Mouse (Mus musculus): ENCODE data around the gene Kcnq2. TPM values are rescaled to one million over a fixed set of nuclear protein-coding genes. Genes with fewer than 3 reads are reported as not detected.

Gene Kcnq2
- polyA plus RNA-seq, 1 experiment from 2014 or later, result not detected

- Histone ChIP-seq H3K36me3 (ENCODE audit: inconsistent target) (no peaks in the 10 kb centered on the region), H3K79me2 (ENCODE audit: inconsistent target) (no peaks in the 10 kb centered on the region), H3K4me3 (ENCODE audit: inconsistent target) (no peak overlapping the region), H3K27ac (no peak overlapping the region)
- 9% methylated on average over 4 of the region's 4 CpGs for WGBS (ENCODE audit: missing documents)
Measured at GRCm38 (mm10) chr2:181135446-181135818, 332 bp upstream of the Kcnq2 start.

GRCm38 (mm10) chr2:181133837-181134590, 1.1 kb downstream of the Kcnq2 start:
- 7% methylated on average over 21 of the region's 22 CpGs for WGBS (ENCODE audit: missing documents)
- H3K4me3 ChIP-seq (ENCODE audit: inconsistent target), result no peak overlapping the region
- H3K79me2 ChIP-seq (ENCODE audit: inconsistent target), result no peaks in the 10 kb centered on the region
- no peaks in the 10 kb centered on the region for H3K36me3 ChIP-seq (ENCODE audit: inconsistent target)
- no peak overlapping the region for H3K27ac ChIP-seq

GRCm38 (mm10) chr2:181130245-181130644, 4.9 kb downstream of the Kcnq2 start:
- no peak overlapping the region for H3K27ac ChIP-seq
- H3K36me3 ChIP-seq (ENCODE audit: inconsistent target), result no peaks in the 10 kb centered on the region
- WGBS (ENCODE audit: missing documents), result 75% methylated on average over 4 of the region's 4 CpGs
- no peak overlapping the region for H3K4me3 ChIP-seq (ENCODE audit: inconsistent target)
- no peaks in the 10 kb centered on the region for H3K79me2 ChIP-seq (ENCODE audit: inconsistent target)

- H3K4me3 ChIP-seq (ENCODE audit: inconsistent target), result no peak overlapping the region
- no peaks in the 10 kb centered on the region for H3K79me2 ChIP-seq (ENCODE audit: inconsistent target)
- 79% methylated on average over 4 of the region's 4 CpGs for WGBS (ENCODE audit: missing documents)
- no peak overlapping the region for H3K27ac ChIP-seq
- no peaks in the 10 kb centered on the region for H3K36me3 ChIP-seq (ENCODE audit: inconsistent target)
Measured at GRCm38 (mm10) chr2:181128963-181129362, 6.1 kb downstream of the Kcnq2 start.

GRCm38 (mm10) chr2:181127786-181128185, 7.3 kb downstream of the Kcnq2 start:
- no peak overlapping the region for H3K4me3 ChIP-seq (ENCODE audit: inconsistent target)
- no peaks in the 10 kb centered on the region for H3K79me2 ChIP-seq (ENCODE audit: inconsistent target)
- 38% methylated on average over 3 of the region's 3 CpGs for WGBS (ENCODE audit: missing documents)
- H3K36me3 ChIP-seq (ENCODE audit: inconsistent target), result no peaks in the 10 kb centered on the region
- H3K27ac ChIP-seq, result no peak overlapping the region

GRCm38 (mm10) chr2:181125726-181126455, 9.2 kb downstream of the Kcnq2 start:
- Histone ChIP-seq H3K36me3 (ENCODE audit: inconsistent target) (no peaks in the 10 kb centered on the region), H3K27ac (no peak overlapping the region), H3K79me2 (ENCODE audit: inconsistent target) (no peaks in the 10 kb centered on the region), H3K4me3 (ENCODE audit: inconsistent target) (no peak overlapping the region)
- WGBS (ENCODE audit: missing documents), result 47% methylated on average over 7 of the region's 7 CpGs

- Histone ChIP-seq H3K27ac (no peak overlapping the region), H3K36me3 (ENCODE audit: inconsistent target) (no peaks in the 10 kb centered on the region), H3K79me2 (ENCODE audit: inconsistent target) (no peaks in the 10 kb centered on the region), H3K4me3 (ENCODE audit: inconsistent target) (no peak overlapping the region)
Measured at GRCm38 (mm10) chr2:181122642-181123041, 12.5 kb downstream of the Kcnq2 start.

- Histone ChIP-seq H3K4me3 (ENCODE audit: inconsistent target) (no peak overlapping the region), H3K27ac (no peak overlapping the region)
Measured at GRCm38 (mm10) chr2:181120922-181121449, 14.1 kb downstream of the Kcnq2 start.

GRCm38 (mm10) chr2:181119952-181120351, 15.1 kb downstream of the Kcnq2 start:
- no peaks in the 10 kb centered on the region for H3K79me2 ChIP-seq (ENCODE audit: inconsistent target)
- no peak overlapping the region for H3K27ac ChIP-seq
- H3K4me3 ChIP-seq (ENCODE audit: inconsistent target), result no peak overlapping the region
- H3K36me3 ChIP-seq (ENCODE audit: inconsistent target), result no peaks in the 10 kb centered on the region
- WGBS (ENCODE audit: missing documents), result 27% methylated on average over 7 of the region's 10 CpGs

More at GRCm38 (mm10) chr2:181120922-181121449, 14.1 kb downstream of the Kcnq2 start:
- WGBS (ENCODE audit: missing documents), result 79% methylated on average over 4 of the region's 4 CpGs
- no peaks in the 10 kb centered on the region for H3K36me3 ChIP-seq (ENCODE audit: inconsistent target)
- no peaks in the 10 kb centered on the region for H3K79me2 ChIP-seq (ENCODE audit: inconsistent target)

- Histone ChIP-seq H3K36me3 (ENCODE audit: inconsistent target) (no peaks in the 10 kb centered on the region), H3K27ac (no peak overlapping the region), H3K4me3 (ENCODE audit: inconsistent target) (no peak overlapping the region), H3K79me2 (ENCODE audit: inconsistent target) (no peaks in the 10 kb centered on the region)
- WGBS (ENCODE audit: missing documents), result 93% methylated on average over 5 of the region's 5 CpGs
Measured at GRCm38 (mm10) chr2:181116436-181116835, 18.7 kb downstream of the Kcnq2 start.

GRCm38 (mm10) chr2:181115367-181115766, 19.7 kb downstream of the Kcnq2 start:
- Histone ChIP-seq H3K27ac (no peak overlapping the region), H3K4me3 (ENCODE audit: inconsistent target) (no peak overlapping the region), H3K36me3 (ENCODE audit: inconsistent target) (no peaks in the 10 kb centered on the region), H3K79me2 (ENCODE audit: inconsistent target) (no peaks in the 10 kb centered on the region)
- 76% methylated on average over 3 of the region's 3 CpGs for WGBS (ENCODE audit: missing documents)

- Histone ChIP-seq H3K79me2 (ENCODE audit: inconsistent target) (no peaks in the 10 kb centered on the region), H3K36me3 (ENCODE audit: inconsistent target) (no peaks in the 10 kb centered on the region), H3K4me3 (ENCODE audit: inconsistent target) (no peak overlapping the region), H3K27ac (no peak overlapping the region)
- 80% methylated on average over 8 of the region's 8 CpGs for WGBS (ENCODE audit: missing documents)
Measured at GRCm38 (mm10) chr2:181113762-181114361, 21.2 kb downstream of the Kcnq2 start.

GRCm38 (mm10) chr2:181111665-181112064, 23.4 kb downstream of the Kcnq2 start:
- WGBS (ENCODE audit: missing documents), result 78% methylated on average over 1 of the region's 1 CpGs
- no peak overlapping the region for H3K4me3 ChIP-seq (ENCODE audit: inconsistent target)
- no peaks in the 10 kb centered on the region for H3K79me2 ChIP-seq (ENCODE audit: inconsistent target)
- H3K27ac ChIP-seq, result no peak overlapping the region
- H3K36me3 ChIP-seq (ENCODE audit: inconsistent target), result no peaks in the 10 kb centered on the region

- WGBS (ENCODE audit: missing documents), result 62% methylated on average over 2 of the region's 2 CpGs
- Histone ChIP-seq H3K27ac (no peak overlapping the region), H3K4me3 (ENCODE audit: inconsistent target) (no peak overlapping the region), H3K36me3 (ENCODE audit: inconsistent target) (no peaks in the 10 kb centered on the region), H3K79me2 (ENCODE audit: inconsistent target) (no peaks in the 10 kb centered on the region)
Measured at GRCm38 (mm10) chr2:181104111-181104510, 31.0 kb downstream of the Kcnq2 start.

- 57% methylated on average over 2 of the region's 2 CpGs for WGBS (ENCODE audit: missing documents)
Measured at GRCm38 (mm10) chr2:181102161-181102560, 32.9 kb downstream of the Kcnq2 start.

More at GRCm38 (mm10) chr2:181102161-181102560, 32.9 kb downstream of the Kcnq2 start:
- Histone ChIP-seq H3K27ac (no peak overlapping the region), H3K79me2 (ENCODE audit: inconsistent target) (no peaks in the 10 kb centered on the region), H3K36me3 (ENCODE audit: inconsistent target) (no peaks in the 10 kb centered on the region), H3K4me3 (ENCODE audit: inconsistent target) (no peak overlapping the region)
